Mouse (Mus musculus): ENCODE data around the gene Akr1c18.

DNA sequence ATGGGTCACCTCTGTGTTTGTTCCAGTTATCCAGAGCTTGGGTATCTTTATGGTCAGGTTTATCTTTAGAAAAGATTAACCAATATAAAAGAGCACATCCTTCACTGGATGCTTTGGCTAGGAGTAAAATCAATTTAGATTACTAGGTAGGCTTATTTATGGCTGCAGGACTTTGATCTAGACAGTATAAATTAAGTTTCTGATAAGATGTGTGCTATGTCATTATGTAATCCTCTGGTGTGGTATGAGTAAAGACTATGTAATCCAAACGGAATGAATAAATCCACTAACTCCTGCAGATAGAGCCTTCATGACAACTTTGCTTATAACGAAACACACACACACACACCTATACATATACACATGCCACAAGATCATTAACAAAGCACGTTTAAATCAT, 18.7 kb downstream of the Akr1c18 start:
- TF ChIP-seq CTCF (IDR thresholded peaks at IDR 0.05) (no peak), POLR2A (IDR thresholded peaks at IDR 0.05; ENCODE audit: insufficient read depth, low read depth, low read length) (no peak), EP300 (IDR thresholded peaks at IDR 0.05; ENCODE audit: insufficient read depth, low read depth, low read length) (no peak)
